Mouse (Mus musculus): ENCODE results near the gene Akap12.

The Akap12 gene

GRCm38 (mm10) chr10:4407191-4407590, 141.0 kb downstream of the Akap12 start:
- no peak for DNase-seq

Measured in kidney, postnatal 10 days (tissue).